Mouse (Mus musculus) lung, postnatal 14 days (tissue): ENCODE measurements around the gene Borcs6.

ENCODE experiments used
- DNase-seq: peaks from one replicate; pipeline ENCODE4 v3.0.0; 2021

Gene Borcs6

GRCm38 (mm10) chr11:69072234-69072633 lies 12.7 kb downstream of the Borcs6 start:
- no peak for DNase-seq

DNA sequence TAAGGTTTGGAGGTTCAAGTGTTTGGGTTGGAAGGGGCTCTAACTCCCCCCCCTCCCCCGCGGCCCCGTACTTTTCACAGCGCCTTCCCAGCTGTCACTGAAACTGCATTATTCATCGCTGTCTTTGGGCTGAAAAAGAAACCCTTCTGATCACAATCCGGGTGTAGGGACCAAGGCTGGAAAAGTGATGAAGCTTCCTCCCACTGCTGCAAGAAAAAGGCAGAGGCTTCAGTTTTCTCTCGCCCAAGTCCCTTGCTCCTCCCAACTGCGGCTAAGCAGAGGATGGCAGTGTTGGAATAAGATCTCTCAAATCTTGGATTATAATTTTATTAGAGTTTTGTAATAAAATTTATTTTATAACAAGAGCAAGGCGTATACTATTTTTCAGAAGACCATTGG lies 13.1 kb downstream of the Borcs6 start:
- no peak for DNase-seq

GRCm38 (mm10) chr11:69073065-69073888 lies 13.8 kb downstream of the Borcs6 start:
- DNase-seq: peak; percentile 88

DNA sequence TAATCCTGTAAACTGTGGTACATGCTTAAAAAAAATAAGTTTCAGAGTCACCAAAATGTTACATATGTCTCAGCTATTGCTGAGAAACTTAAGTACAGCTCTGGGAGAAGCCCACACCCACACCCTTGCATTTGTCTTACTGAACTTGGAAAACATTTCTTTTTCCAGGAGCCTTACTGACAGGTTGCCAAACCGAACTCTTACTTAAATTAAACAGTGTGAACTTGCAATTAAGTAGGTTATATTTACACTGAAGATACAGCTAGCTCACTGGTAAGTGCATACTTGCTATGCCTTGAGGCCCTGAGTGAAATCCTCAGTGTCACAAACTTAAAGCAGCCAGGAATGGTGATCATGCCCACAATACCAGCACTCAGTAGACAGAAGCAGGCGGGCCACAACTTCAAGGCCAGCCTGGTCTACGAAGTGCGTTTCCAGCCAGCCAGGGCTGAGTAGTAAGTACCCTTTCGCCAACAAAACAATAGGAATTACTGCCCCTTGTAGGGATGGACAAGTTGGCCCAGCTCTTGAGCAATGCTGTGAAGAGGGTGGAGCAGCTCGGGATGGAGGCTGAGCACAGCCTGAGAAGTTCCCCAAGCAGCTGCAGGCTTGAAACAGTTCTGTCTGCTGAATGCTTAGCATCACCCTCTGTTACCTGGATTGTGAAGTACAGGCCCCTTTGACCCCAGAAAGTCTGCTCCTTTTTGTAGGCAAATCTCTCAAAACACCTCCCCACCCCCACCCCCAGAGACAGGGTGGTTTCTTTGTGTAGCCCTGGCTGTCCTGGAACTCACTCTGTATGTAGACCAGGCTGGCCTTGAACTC lies 14.6 kb downstream of the Borcs6 start:
- no peak for DNase-seq

GRCm38 (mm10) chr11:69074776-69075069 lies 15.2 kb downstream of the Borcs6 start:
- DNase-seq: no peak

DNA sequence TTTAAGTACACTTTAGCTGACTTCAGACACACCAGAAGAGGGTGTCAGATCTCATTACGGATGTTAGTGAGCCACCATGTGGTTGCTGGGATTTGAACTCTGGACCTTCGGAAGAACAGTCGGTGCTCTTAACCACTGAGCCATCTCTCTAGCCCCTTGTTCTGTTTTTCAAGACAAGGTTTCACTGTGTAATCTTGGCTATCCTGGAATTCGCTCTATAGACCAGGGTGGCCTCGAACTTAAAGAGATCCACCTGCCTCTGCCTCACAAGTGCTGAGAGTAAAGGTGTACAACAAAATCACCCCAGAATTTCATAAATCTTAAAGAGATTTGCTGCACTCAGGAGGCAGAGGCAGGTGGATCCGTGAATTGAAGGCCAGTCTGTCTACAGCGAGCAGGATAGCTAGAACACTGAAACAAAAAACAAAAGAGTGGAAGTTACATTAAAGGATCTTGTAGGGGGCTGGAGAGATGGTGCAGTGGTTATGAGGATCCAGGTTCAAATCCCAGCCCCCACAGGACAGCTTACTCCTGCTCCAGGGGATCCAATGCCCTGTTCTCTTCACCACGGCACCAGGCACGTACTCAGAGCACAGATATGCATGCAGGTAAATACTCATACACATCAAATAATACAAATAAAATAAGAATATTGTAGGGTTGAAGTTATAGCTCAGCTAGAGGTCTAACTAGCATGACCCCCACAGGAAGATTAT lies 16.4 kb downstream of the Borcs6 start:
- no peak for DNase-seq

DNA sequence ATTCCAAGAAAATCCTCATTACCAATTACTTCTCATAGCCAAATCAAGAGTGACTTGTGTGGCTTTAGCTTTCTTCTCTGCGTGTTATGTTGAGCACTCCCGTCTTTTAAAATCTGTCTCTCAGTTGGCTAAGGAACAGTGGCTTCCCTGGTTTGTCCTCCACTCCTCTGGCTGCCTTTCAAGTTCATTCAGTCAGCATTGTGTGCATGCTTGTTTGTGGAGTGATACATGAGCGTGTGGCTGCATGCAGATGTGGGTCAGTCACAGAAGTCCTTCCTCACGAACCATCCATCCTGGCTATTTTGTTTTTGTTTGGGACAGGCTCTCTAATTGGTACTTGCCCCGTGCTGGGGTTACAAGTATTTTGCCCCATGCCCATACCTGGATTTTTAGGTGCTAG lies 17.1 kb downstream of the Borcs6 start:
- no peak for DNase-seq

DNA sequence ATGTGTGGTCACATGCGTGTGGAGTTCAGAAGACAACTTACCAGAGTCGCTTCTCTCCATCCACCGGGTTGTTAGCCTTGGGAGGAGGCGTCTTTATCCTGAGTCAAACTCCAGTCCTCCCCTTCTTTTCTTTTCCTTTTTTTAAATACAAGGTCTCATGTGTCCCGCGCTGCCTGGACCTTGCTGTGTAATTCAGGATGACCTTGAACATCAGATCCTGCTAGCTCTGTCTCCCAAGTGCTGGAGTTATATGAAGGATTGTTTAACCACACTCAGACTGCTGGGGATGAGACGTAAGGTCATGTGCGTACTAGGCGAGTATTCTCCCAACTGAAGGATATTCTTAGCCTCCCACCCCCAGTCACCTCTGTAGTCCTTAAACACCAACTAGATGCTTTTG lies 17.8 kb downstream of the Borcs6 start:
- DNase-seq: no peak

GRCm38 (mm10) chr11:69078041-69078440 lies 18.5 kb downstream of the Borcs6 start:
- no peak for DNase-seq

GRCm38 (mm10) chr11:69078805-69079438 lies 19.4 kb downstream of the Borcs6 start:
- no peak for DNase-seq

DNA sequence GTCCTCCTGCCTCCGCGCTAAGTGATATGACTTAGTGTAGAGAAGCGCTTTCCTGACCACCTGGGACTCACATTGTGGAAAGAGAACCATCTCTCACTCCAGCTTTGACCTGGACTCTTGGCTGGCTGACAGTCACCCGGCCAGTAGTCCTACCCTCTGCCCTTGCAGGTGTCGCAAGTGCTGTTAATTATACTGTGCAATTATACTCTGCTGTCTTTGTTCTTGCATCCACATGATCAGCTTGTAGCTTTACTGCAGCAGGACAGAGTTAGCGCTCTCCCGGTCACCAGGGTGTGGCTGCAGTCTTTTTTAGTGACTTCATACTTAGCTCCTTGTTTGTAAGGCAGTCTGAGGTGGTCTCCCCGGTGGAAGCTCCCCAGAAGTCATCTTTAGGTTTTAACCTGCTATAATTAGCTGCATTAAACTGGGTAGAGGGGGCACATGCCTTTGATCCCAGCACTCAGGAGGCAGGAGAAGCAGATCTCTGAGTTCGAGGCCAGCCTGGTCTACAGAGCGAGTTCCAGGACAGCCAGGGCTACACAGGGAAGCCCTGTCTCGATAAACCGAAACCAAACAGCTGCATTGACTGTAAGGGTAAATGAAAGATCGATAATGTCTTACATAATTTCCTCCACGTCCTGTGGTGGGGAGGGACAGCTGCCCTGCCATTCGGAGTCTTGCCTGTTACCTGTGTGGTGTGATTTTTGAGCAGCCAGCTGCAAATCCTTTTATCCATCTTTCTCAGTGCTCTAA lies 20.8 kb downstream of the Borcs6 start:
- DNase-seq: no peak

- no peak for DNase-seq
Observed at GRCm38 (mm10) chr11:69080855-69081222, 21.3 kb downstream of the Borcs6 start.

DNA sequence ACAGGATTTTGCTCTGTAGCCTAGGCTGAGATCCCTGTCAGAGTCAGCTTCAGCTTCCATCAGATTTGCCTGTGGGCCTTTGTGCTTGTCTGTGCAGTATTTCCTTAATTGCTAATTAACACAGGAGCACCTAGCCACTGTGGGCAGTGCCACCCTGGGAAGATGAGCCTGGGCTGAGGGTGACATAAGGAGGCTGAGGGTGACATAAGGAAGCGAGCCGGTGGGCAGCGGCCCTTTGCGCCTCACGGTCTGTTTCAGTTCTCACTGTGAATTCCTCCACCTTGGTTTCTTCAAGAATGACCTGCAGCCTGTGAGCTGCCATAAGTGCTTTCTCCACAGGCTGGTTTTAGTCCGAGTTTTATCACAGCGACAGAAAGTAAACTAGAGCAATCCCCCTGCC lies 22.1 kb downstream of the Borcs6 start:
- DNase-seq: no peak

DNA sequence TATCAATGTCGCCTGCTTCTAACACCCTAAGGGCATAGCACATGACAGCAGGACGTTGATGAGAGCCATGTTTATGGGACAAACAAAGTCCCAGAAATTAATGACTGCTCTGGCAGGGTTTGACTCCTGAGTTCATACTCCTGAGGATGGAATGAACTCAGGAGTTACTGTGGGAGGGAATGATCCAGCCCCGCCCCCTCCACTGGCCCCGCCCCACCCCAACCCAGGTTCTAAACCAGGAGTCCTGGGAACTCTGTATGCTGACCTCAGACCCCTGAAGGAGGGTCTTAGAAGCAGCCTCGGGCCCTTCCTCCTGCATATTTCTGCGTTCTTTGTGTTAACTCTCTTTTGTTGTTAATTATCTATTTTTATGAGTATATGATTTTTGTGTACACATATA lies 26.1 kb downstream of the Borcs6 start:
- no peak for DNase-seq

DNA sequence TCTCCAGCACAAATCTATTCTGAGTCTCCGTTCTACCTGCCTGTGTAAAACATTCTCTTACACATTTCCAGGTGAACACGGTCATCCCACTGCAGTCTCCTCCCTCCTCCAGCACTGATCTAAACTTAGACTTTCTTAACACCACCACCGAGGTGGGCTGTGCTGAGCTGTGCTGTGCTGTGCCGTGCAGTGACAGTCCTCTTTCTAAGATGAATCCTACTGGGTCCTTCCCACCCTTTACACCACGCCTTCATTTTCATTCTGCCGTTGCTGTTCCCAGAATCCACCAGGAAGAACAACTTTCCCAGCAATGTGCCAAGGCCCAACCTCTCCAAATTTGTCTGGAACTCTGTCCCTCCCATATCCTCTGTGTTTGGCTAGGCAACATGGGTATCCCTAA lies 26.9 kb downstream of the Borcs6 start:
- no peak for DNase-seq

DNA sequence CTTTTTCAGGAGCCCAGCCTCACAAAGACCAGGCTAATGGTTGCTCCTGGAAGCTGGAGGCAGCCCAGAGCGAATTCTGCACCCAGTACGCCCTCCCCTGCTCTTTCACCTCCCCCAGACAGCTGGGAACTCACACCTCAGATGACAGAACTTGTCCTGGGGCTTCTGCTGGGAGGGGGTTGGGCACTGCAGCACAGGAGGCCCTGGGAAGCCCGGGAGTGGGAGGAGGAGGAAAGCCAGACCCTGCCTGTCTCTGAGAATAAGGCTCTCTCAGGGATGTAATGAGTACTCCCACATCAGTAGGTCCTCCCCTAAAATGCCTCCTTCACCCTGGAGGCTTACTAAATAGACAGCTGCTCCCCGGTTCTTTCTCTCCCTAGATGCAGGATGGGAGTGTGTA lies 27.6 kb downstream of the Borcs6 start:
- DNase-seq: no peak

- no peak for DNase-seq
Observed at GRCm38 (mm10) chr11:69087597-69087996, 28.1 kb downstream of the Borcs6 start.

- peak; percentile 91 for DNase-seq
Observed at GRCm38 (mm10) chr11:69088103-69088855, 28.8 kb downstream of the Borcs6 start, which contains the start of gene Vamp2. Vamp2 (plus strand) TSS chr11:69088490.

GRCm38 (mm10) chr11:69088856-69089615 lies 29.5 kb downstream of the Borcs6 start:
- DNase-seq: no peak

DNA sequence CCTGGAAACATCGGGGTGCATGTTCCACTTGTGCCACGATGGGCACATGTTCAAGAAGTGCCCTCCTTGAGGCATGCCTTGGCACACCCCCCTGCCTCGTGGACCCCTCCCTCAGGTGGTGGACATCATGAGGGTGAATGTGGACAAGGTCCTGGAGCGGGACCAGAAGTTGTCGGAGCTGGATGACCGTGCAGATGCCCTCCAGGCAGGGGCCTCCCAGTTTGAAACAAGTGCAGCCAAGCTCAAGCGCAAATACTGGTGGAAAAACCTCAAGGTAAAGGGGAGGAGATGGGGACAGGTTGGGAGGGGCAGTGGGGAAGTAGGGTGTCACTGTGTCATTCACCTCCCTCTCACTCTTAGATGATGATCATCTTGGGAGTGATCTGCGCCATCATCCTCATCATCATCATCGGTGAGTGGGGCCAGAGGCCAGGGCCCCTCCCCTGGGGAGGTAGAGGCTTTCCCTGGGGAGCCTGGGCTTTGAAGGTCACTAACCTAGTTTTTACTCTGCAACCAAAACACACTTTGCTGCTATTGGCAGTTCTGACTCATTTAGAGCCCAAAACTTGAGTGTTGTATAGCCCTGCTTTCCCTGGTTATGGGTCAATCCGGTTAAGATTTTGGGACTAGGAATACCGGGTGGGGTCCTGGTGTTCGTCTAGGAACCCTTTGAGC lies 30.2 kb downstream of the Borcs6 start:
- no peak for DNase-seq
